Mouse (Mus musculus): ENCODE results near the gene Snapc1. TPM values are rescaled to one million over a fixed set of nuclear protein-coding genes. Genes with fewer than 3 reads are reported as not detected.

Snapc1 gene
- total RNA-seq, 1 experiment from 2014 or later, result 16.3 TPM

- DNase-seq, result peak; percentile 71
Measured at GRCm38 (mm10) chr12:73989594-73989993, 25.3 kb downstream of the Snapc1 start.

GRCm38 (mm10) chr12:73996906-73997296 lies 32.6 kb downstream of the Snapc1 start:
- no peak for DNase-seq

GRCm38 (mm10) chr12:73997297-73998127 lies 33.2 kb downstream of the Snapc1 start, which contains the start of gene Syt16:
TSS of gene Syt16 (plus strand) at chr12:73997661.
- peak; percentile 9 for DNase-seq

GRCm38 (mm10) chr12:73998128-73998456 lies 33.8 kb downstream of the Snapc1 start:
- DNase-seq, result no peak

- no peak for DNase-seq
Measured at GRCm38 (mm10) chr12:74002449-74002848, 38.2 kb downstream of the Snapc1 start.

GRCm38 (mm10) chr12:74009448-74009911 lies 45.2 kb downstream of the Snapc1 start:
- DNase-seq, result peak; percentile 27

GRCm38 (mm10) chr12:74013739-74014138 lies 49.5 kb downstream of the Snapc1 start:
- peak; percentile 88 for DNase-seq

GRCm38 (mm10) chr12:74014739-74015270 lies 50.5 kb downstream of the Snapc1 start:
- DNase-seq, result peak; percentile 58

GRCm38 (mm10) chr12:74015491-74015890 lies 51.2 kb downstream of the Snapc1 start:
- no peak for DNase-seq

- no peak for DNase-seq
Measured at GRCm38 (mm10) chr12:74023260-74023659, 59.0 kb downstream of the Snapc1 start.

- DNase-seq, result no peak
Measured at GRCm38 (mm10) chr12:74024912-74025311, 60.6 kb downstream of the Snapc1 start.

Other genes with a start within 250 kb of the Snapc1 start
- gene Hif1a, start 63.1 kb upstream of the Snapc1 start, total RNA-seq (2021), result 59.8 and 63.0 TPM in 2 replicates
- gene Gm49321, start 26.8 kb upstream of the Snapc1 start, total RNA-seq (2021), result 6.9 and 7.5 TPM in 2 replicates
- 0.78 and 0.90 TPM in 2 replicates for gene Syt16, start 33.2 kb downstream of the Snapc1 start, total RNA-seq (2021)

Measured in adrenal gland, postnatal 14 days (tissue).